Mouse (Mus musculus) liver, embryonic 16.5 days (tissue): ENCODE results near the gene Ptges. TPM values are rescaled to one million over a fixed set of nuclear protein-coding genes. Genes with fewer than 3 reads are reported as not detected.

Experiments used
- ATAC-seq: fragments of 200-750 bp; cut with Nextera tagmentation; 2 replicates; pipeline ENCODE4 v1.8.0; 2017; ENCODE audit warnings: low read depth, mild to moderate bottlenecking, moderate number of reproducible peaks, moderate library complexity
- H3K27ac ChIP-seq: fragments of 300-500 bp; sonication (generic); 2 replicates; pipeline ENCODE4 v1.5.1; 2014; ENCODE audit warnings: mild to moderate bottlenecking, low read length
- H3K27me3 ChIP-seq: fragments of 300-500 bp; sonication (generic); 2 replicates; pipeline ENCODE4 v1.6.1; 2014; ENCODE audit warnings: low read depth, low read length, mixed read lengths; ENCODE audit not compliant: control insufficient read depth, insufficient read depth
- H3K36me3 ChIP-seq: fragments of 300-500 bp; sonication (generic); 2 replicates; pipeline ENCODE4 v1.6.1; 2014; ENCODE audit warnings: mild to moderate bottlenecking; ENCODE audit not compliant: control insufficient read depth, insufficient read depth
- H3K4me1 ChIP-seq: fragments of 300-500 bp; sonication (generic); 2 replicates; pipeline ENCODE4 v1.6.1; 2014; ENCODE audit warnings: low read depth, low read length, mixed read lengths; ENCODE audit not compliant: control insufficient read depth
- H3K4me2 ChIP-seq: fragments of 300-500 bp; sonication (generic); 2 replicates; pipeline ENCODE4 v1.6.1; 2014; ENCODE audit warnings: low read depth, low read length, mixed read lengths
- H3K4me3 ChIP-seq: fragments of 300-500 bp; sonication (generic); 2 replicates; pipeline ENCODE4 v1.5.1; 2014; ENCODE audit warnings: low read depth, mild to moderate bottlenecking, low read length
- H3K9ac ChIP-seq: fragments of 300-500 bp; sonication (generic); 2 replicates; pipeline ENCODE4 v1.6.1; 2014; ENCODE audit warnings: low read depth, low read length
- H3K9me3 ChIP-seq: fragments of 300-500 bp; sonication (generic); replicated peaks from 2 replicates; pipeline ENCODE4 v1.6.1; 2016; ENCODE audit warnings: low read length; ENCODE audit not compliant: control insufficient read depth
- WGBS: fragments of 180-500 bp; shearing (Covaris S2); extraction: QIAGEN DNeasy Blood & Tissue Kit; methylation state at CpG from one replicate; pipeline ENCODE4 v1.1.7; 2014; ENCODE audit not compliant: insufficient replicate concordance; 5-methylcytosine and 5-hydroxymethylcytosine counted together
- polyA plus RNA-seq: library from polyadenylated mRNA; unstranded; fragments of >200 nt; fragmentation: Nextera tagmentation; extraction: Ambion mirVana; gene quantifications from 2 replicates; pipeline ENCODE4 v1.2.1, GENCODE M21; 2015

Gene Ptges
- polyA plus RNA-seq, 1 experiment from 2014 or later = 0.35 TPM

- no peak overlapping the region for H3K9ac ChIP-seq
- no peaks in the 10 kb centered on the region for H3K9me3 ChIP-seq
- no peaks in the 10 kb centered on the region for H3K4me1 ChIP-seq
- peaks cover 27% of the 10 kb centered on the region for H3K27me3 ChIP-seq
- 71% methylated on average over 14 of the region's 14 CpGs for WGBS
- H3K27ac ChIP-seq = no peak overlapping the region
- H3K4me3 ChIP-seq = no peak overlapping the region
- H3K4me2 ChIP-seq = no peak overlapping the region
- no peak for ATAC-seq
- no peaks in the 10 kb centered on the region for H3K36me3 ChIP-seq
These were observed 30.1 kb downstream of the Ptges start for GRCm38 (mm10) chr2:30899397-30900069.

GRCm38 (mm10) chr2:30897291-30897690, 32.4 kb downstream of the Ptges start:
- H3K27ac ChIP-seq = no peak overlapping the region
- no peak for ATAC-seq
- H3K4me1 ChIP-seq = peaks cover 7% of the 10 kb centered on the region; the same call in 1 of the 2 replicates
- no peaks in the 10 kb centered on the region for H3K9me3 ChIP-seq
- WGBS = 15% methylated on average over 6 of the region's 6 CpGs
- no peak overlapping the region for H3K4me3 ChIP-seq
- no peaks in the 10 kb centered on the region for H3K36me3 ChIP-seq
- no peak overlapping the region for H3K9ac ChIP-seq
- H3K27me3 ChIP-seq = peaks cover 9% of the 10 kb centered on the region
- H3K4me2 ChIP-seq = no peak overlapping the region

DNA sequence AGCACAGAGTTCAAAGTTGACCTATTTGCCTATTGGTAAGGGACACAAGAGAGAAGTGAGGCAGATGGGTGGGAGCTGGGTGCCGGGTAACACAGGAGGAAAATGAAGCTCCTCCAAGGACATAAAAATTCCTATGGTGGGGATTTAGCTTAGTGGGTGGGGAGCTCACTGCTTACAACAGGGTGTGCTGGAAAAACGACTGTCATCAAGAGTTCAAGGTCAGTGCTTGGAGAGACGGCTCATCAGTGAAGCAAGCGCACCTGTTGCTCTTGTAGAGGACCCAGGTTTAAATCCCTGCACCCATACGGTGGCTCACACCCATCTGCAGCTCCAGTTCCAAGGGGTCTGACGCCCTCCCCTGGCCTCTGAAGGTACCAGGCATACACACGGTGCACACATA, 35.7 kb downstream of the Ptges start:
- no peaks in the 10 kb centered on the region for H3K27me3 ChIP-seq
- no peak overlapping the region for H3K4me3 ChIP-seq
- 55% methylated on average over 7 of the region's 7 CpGs for WGBS
- no peaks in the 10 kb centered on the region for H3K9me3 ChIP-seq
- H3K4me1 ChIP-seq = peaks cover 7% of the 10 kb centered on the region; the same call in 1 of the 2 replicates
- no peak overlapping the region for H3K9ac ChIP-seq
- no peaks in the 10 kb centered on the region for H3K36me3 ChIP-seq
- no peak overlapping the region for H3K27ac ChIP-seq
- no peak for ATAC-seq
- H3K4me2 ChIP-seq = no peak overlapping the region

DNA sequence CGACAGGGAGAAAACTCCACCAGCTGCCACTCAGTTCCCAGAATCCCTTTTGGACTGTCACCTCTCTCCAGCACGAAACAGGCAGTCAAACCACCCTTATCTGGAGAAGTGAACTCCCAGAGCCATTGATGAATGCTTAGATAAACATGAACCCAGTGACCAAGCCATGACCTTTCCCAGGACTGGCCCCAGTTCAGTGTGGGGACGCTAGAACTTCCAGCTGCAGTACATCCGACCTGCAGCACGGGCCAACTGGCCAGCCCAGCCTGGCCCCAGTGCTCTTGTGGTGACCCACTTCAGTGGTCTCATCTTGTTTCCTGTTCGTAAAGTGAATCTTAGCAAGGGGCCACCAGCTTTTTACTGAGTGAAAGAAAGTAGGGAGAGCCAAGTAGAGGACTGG, 36.3 kb downstream of the Ptges start:
- Histone ChIP-seq H3K27me3 (no peaks in the 10 kb centered on the region), H3K4me3 (no peak overlapping the region), H3K9me3 (no peaks in the 10 kb centered on the region), H3K4me2 (no peak overlapping the region), H3K4me1 (peaks cover 7% of the 10 kb centered on the region; the same call in 1 of the 2 replicates), H3K9ac (no peak overlapping the region), H3K36me3 (no peaks in the 10 kb centered on the region), H3K27ac (no peak overlapping the region)
- 19% methylated on average over 6 of the region's 6 CpGs for WGBS
- ATAC-seq = peak; percentile 86

GRCm38 (mm10) chr2:30891002-30891401, 38.7 kb downstream of the Ptges start:
- no peaks in the 10 kb centered on the region for H3K27me3 ChIP-seq
- no peak overlapping the region for H3K9ac ChIP-seq
- H3K27ac ChIP-seq = no peak overlapping the region
- H3K4me2 ChIP-seq = no peak overlapping the region
- no peak for ATAC-seq
- no peak overlapping the region for H3K4me3 ChIP-seq
- H3K36me3 ChIP-seq = no peaks in the 10 kb centered on the region
- peaks cover 7% of the 10 kb centered on the region; the same call in 1 of the 2 replicates for H3K4me1 ChIP-seq
- 0% methylated on average over 3 of the region's 3 CpGs for WGBS
- H3K9me3 ChIP-seq = no peaks in the 10 kb centered on the region

DNA sequence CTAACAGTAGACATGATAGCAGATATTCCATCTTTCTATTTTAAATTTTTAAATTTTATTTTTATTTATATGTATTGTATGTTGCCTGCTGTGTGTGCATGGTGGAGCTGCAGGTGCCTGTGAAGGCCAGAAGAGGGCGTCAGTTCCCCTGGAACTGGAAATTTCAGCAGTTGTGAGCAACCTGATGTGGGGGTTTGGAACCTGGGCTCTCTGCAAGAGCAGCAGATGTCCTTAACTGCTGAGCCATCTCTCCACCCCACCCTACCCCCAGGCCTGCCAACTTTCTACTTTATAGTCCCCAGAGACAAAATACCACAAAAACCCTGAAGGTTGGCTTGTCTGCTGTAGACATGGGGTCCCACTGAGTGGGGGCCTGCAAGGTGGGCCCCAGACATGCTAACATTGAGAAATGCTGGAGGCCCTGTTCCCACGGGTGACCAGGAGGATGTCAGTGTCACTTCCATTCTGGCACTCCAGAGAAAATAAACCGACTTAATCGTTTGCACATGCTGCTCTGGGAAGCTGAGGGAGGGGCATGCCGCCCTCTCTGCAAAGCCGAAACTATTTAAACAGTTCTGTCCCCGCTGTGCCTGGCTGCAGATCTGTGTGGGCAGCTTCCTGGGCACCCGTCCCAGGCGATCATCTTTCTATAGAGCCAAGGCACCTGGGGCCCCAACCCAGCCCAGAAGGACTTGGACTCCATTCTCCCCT, 44.1 kb downstream of the Ptges start:
- no peak overlapping the region for H3K27ac ChIP-seq
- H3K4me2 ChIP-seq = no peak overlapping the region
- H3K4me3 ChIP-seq = no peak overlapping the region
- 46% methylated on average over 9 of the region's 9 CpGs for WGBS
- no peak overlapping the region for H3K9ac ChIP-seq
- H3K27me3 ChIP-seq = no peaks in the 10 kb centered on the region
- H3K36me3 ChIP-seq = no peaks in the 10 kb centered on the region
- H3K4me1 ChIP-seq = no peaks in the 10 kb centered on the region
- no peaks in the 10 kb centered on the region for H3K9me3 ChIP-seq
- ATAC-seq = no peak

- WGBS = 71% methylated on average over 4 of the region's 4 CpGs
- Histone ChIP-seq H3K9ac (no peak overlapping the region), H3K36me3 (no peaks in the 10 kb centered on the region), H3K4me3 (no peak overlapping the region), H3K27ac (no peak overlapping the region), H3K9me3 (no peaks in the 10 kb centered on the region), H3K27me3 (no peaks in the 10 kb centered on the region), H3K4me1 (no peaks in the 10 kb centered on the region), H3K4me2 (no peak overlapping the region)
- ATAC-seq = no peak
These were observed 44.8 kb downstream of the Ptges start for GRCm38 (mm10) chr2:30884852-30885373.

GRCm38 (mm10) chr2:30881215-30881614, 48.4 kb downstream of the Ptges start:
- Histone ChIP-seq H3K4me1 (no peaks in the 10 kb centered on the region), H3K4me2 (no peak overlapping the region), H3K36me3 (no peaks in the 10 kb centered on the region), H3K4me3 (no peak overlapping the region), H3K9ac (no peak overlapping the region), H3K27me3 (no peaks in the 10 kb centered on the region), H3K27ac (no peak overlapping the region), H3K9me3 (no peaks in the 10 kb centered on the region)
- WGBS = 59% methylated on average over 7 of the region's 7 CpGs
- no peak for ATAC-seq

DNA sequence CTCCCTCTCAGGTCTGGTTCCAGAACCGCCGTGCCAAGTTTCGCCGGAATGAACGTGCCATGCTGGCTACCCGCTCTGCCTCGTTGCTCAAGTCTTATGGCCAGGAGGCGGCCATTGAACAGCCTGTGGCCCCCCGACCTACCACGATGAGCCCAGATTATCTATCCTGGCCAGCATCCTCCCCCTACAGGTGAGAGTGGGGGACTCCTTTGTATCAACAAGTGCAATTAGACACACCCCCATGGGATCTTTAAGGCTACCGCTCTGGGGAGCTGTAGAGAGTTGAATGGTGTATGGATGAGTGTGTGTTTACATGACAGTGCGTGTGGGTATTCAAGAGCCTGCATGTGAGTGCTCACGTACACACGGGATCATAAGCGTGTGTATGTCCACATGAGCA, 50.2 kb downstream of the Ptges start:
- WGBS = 78% methylated on average over 15 of the region's 15 CpGs
- H3K4me1 ChIP-seq = no peaks in the 10 kb centered on the region
- H3K4me3 ChIP-seq = no peak overlapping the region
- no peak for ATAC-seq
- H3K36me3 ChIP-seq = no peaks in the 10 kb centered on the region
- no peak overlapping the region for H3K4me2 ChIP-seq
- no peak overlapping the region for H3K9ac ChIP-seq
- H3K27me3 ChIP-seq = no peaks in the 10 kb centered on the region
- H3K27ac ChIP-seq = no peak overlapping the region
- H3K9me3 ChIP-seq = no peaks in the 10 kb centered on the region
